Mouse (Mus musculus): ENCODE results near the gene 6330409D20Rik.

The 6330409D20Rik gene

GRCm38 (mm10) chr2:32752181-32752580 is 11.4 kb upstream of the 6330409D20Rik start:
- no peak for DNase-seq

GRCm38 (mm10) chr2:32751665-32752033 is 10.8 kb upstream of the 6330409D20Rik start:
- DNase-seq: no peak

- peak; percentile 91 for DNase-seq
Measured at GRCm38 (mm10) chr2:32750887-32751664, 10.3 kb upstream of the 6330409D20Rik start.

- no peak for DNase-seq
Measured at GRCm38 (mm10) chr2:32750199-32750598, 9.4 kb upstream of the 6330409D20Rik start.

- DNase-seq: no peak
Measured at GRCm38 (mm10) chr2:32749082-32749481, 8.3 kb upstream of the 6330409D20Rik start.

GRCm38 (mm10) chr2:32744272-32744982 is 3.6 kb upstream of the 6330409D20Rik start:
- no peak for DNase-seq

- DNase-seq: no peak
Measured at GRCm38 (mm10) chr2:32742173-32742531, 1.3 kb upstream of the 6330409D20Rik start.

- DNase-seq: no peak
Measured at GRCm38 (mm10) chr2:32741273-32742172, 707 bp upstream of the 6330409D20Rik start.

GRCm38 (mm10) chr2:32739311-32739710 is 1.5 kb downstream of the 6330409D20Rik start:
- no peak for DNase-seq

- DNase-seq: no peak
Measured at GRCm38 (mm10) chr2:32737008-32737407, 3.8 kb downstream of the 6330409D20Rik start.

GRCm38 (mm10) chr2:32736306-32736829 is 4.4 kb downstream of the 6330409D20Rik start:
- DNase-seq: no peak

GRCm38 (mm10) chr2:32734933-32735332 is 5.9 kb downstream of the 6330409D20Rik start:
- DNase-seq: peak; percentile 77

- DNase-seq: no peak
Measured at GRCm38 (mm10) chr2:32734480-32734879, 6.3 kb downstream of the 6330409D20Rik start.

GRCm38 (mm10) chr2:32732695-32733094 is 8.1 kb downstream of the 6330409D20Rik start:
- no peak for DNase-seq

- DNase-seq: no peak
Measured at GRCm38 (mm10) chr2:32731911-32732310, 8.9 kb downstream of the 6330409D20Rik start.

- no peak for DNase-seq
Measured at GRCm38 (mm10) chr2:32730854-32731253, 10.0 kb downstream of the 6330409D20Rik start.

GRCm38 (mm10) chr2:32729547-32729946 is 11.3 kb downstream of the 6330409D20Rik start:
- no peak for DNase-seq

- peak; percentile 77 for DNase-seq
Measured at GRCm38 (mm10) chr2:32728463-32728862, 12.4 kb downstream of the 6330409D20Rik start.

GRCm38 (mm10) chr2:32727435-32727834 is 13.4 kb downstream of the 6330409D20Rik start:
- peak; percentile 98 for DNase-seq

- no peak for DNase-seq
Measured at GRCm38 (mm10) chr2:32724832-32725790, 15.7 kb downstream of the 6330409D20Rik start.

GRCm38 (mm10) chr2:32724149-32724548 is 16.7 kb downstream of the 6330409D20Rik start:
- no peak for DNase-seq

GRCm38 (mm10) chr2:32722581-32722980 is 18.2 kb downstream of the 6330409D20Rik start:
- no peak for DNase-seq

All from kidney, adult 11 months (tissue).